Mouse (Mus musculus) liver, embryonic 11.5 days (tissue): ENCODE results near the gene Slc46a2. TPM values are rescaled to one million over a fixed set of nuclear protein-coding genes. Genes with fewer than 3 reads are reported as not detected.

Experiments
- ATAC-seq: fragments of 200-750 bp; cut with Nextera tagmentation; replicated peaks from 2 replicates; pipeline ENCODE4 v1.8.0; 2017; ENCODE audit warnings: moderate number of reproducible peaks, mild to moderate bottlenecking, moderate TSS enrichment, moderate library complexity; ENCODE audit not compliant: low FRiP score
- DNase-seq: peaks from one replicate; pipeline ENCODE4 v3.0.0-alpha.2; 2017; ENCODE audit warnings: low spot score
- H3K27ac ChIP-seq: fragments of 300-500 bp; sonication (generic); 2 replicates; pipeline ENCODE4 v1.5.1; 2014; ENCODE audit warnings: mild to moderate bottlenecking, low read depth, low read length, control low read depth
- H3K27me3 ChIP-seq: fragments of 300-500 bp; sonication (generic); replicated peaks from 2 replicates; pipeline ENCODE4 v1.6.1; 2014; ENCODE audit warnings: low read length, mixed read lengths; ENCODE audit not compliant: control insufficient read depth, insufficient read depth
- H3K36me3 ChIP-seq: fragments of 300-500 bp; sonication (generic); 2 replicates; pipeline ENCODE4 v1.6.1; 2014; ENCODE audit warnings: mild to moderate bottlenecking, low read length, moderate library complexity, mixed read lengths; ENCODE audit not compliant: control insufficient read depth, insufficient read depth
- H3K4me1 ChIP-seq: fragments of 300-500 bp; sonication (generic); replicated peaks from 2 replicates; pipeline ENCODE4 v1.6.1; 2014; ENCODE audit warnings: low read length, mixed read lengths; ENCODE audit not compliant: control insufficient read depth, insufficient read depth
- H3K4me2 ChIP-seq: fragments of 300-500 bp; sonication (generic); 2 replicates; pipeline ENCODE4 v1.6.1; 2014; ENCODE audit warnings: mild to moderate bottlenecking, control low read depth, moderate library complexity
- H3K4me3 ChIP-seq: fragments of 300-500 bp; sonication (generic); 2 replicates; pipeline ENCODE4 v1.5.1; 2014; ENCODE audit warnings: low read depth, low read length, control low read depth
- H3K9ac ChIP-seq: fragments of 300-500 bp; sonication (generic); 2 replicates; pipeline ENCODE4 v1.6.1; 2014; ENCODE audit warnings: low read depth, low read length, control low read depth
- H3K9me3 ChIP-seq: fragments of 300-500 bp; sonication (generic); 2 replicates; pipeline ENCODE4 v1.6.1; 2016; ENCODE audit warnings: low read length, inconsistent platforms, mixed read lengths; ENCODE audit not compliant: control insufficient read depth
- WGBS: fragments of 180-500 bp; shearing (Covaris S2); extraction: QIAGEN DNeasy Blood & Tissue Kit; methylation state at CpG from one replicate; pipeline ENCODE4 v1.1.7; 2014; 5-methylcytosine and 5-hydroxymethylcytosine counted together
- polyA plus RNA-seq: library from polyadenylated mRNA; unstranded; fragments of >200 nt; fragmentation: Nextera tagmentation; extraction: Ambion mirVana; gene quantifications from 2 replicates; pipeline ENCODE4 v1.2.1, GENCODE M21; 2014

The Slc46a2 gene
- polyA plus RNA-seq, 1 experiment from 2014 or later, result not detected

GRCm38 (mm10) chr4:59884136-59884696 is 30.6 kb downstream of the Slc46a2 start:
- H3K4me2 ChIP-seq, result no peak overlapping the region
- ATAC-seq, result peak; percentile 86
- peaks cover 8% of the 10 kb centered on the region for H3K4me1 ChIP-seq
- peaks cover 6% of the 10 kb centered on the region for H3K36me3 ChIP-seq
- DNase-seq, result no peak
- no peak overlapping the region for H3K27ac ChIP-seq
- H3K9ac ChIP-seq, result no peak overlapping the region
- H3K4me3 ChIP-seq, result no peak overlapping the region
- no peaks in the 10 kb centered on the region for H3K9me3 ChIP-seq
- no peaks in the 10 kb centered on the region for H3K27me3 ChIP-seq
- WGBS, result 62% methylated on average over 6 of the region's 6 CpGs

GRCm38 (mm10) chr4:59881210-59881609 is 33.6 kb downstream of the Slc46a2 start:
- Histone ChIP-seq H3K9ac (no peak overlapping the region), H3K4me3 (no peak overlapping the region), H3K27ac (no peak overlapping the region), H3K4me2 (no peak overlapping the region), H3K4me1 (peaks cover 8% of the 10 kb centered on the region), H3K27me3 (no peaks in the 10 kb centered on the region), H3K9me3 (no peaks in the 10 kb centered on the region), H3K36me3 (peaks cover 6% of the 10 kb centered on the region)
- ATAC-seq (no peak), DNase-seq (no peak)
- 79% methylated on average over 2 of the region's 2 CpGs for WGBS

GRCm38 (mm10) chr4:59880725-59881124 is 34.1 kb downstream of the Slc46a2 start:
- Histone ChIP-seq H3K36me3 (peaks cover 6% of the 10 kb centered on the region), H3K27ac (no peak overlapping the region), H3K4me2 (no peak overlapping the region), H3K4me1 (peaks cover 8% of the 10 kb centered on the region), H3K27me3 (no peaks in the 10 kb centered on the region), H3K9me3 (no peaks in the 10 kb centered on the region), H3K9ac (no peak overlapping the region), H3K4me3 (no peak overlapping the region)
- no peak for DNase-seq
- no peak for ATAC-seq
- WGBS, result 88% methylated on average over 5 of the region's 5 CpGs

GRCm38 (mm10) chr4:59879444-59879843 is 35.4 kb downstream of the Slc46a2 start:
- H3K9me3 ChIP-seq, result no peaks in the 10 kb centered on the region
- H3K27ac ChIP-seq, result no peak overlapping the region
- no peak for DNase-seq
- no peak for ATAC-seq
- peaks cover 4% of the 10 kb centered on the region for H3K4me1 ChIP-seq
- no peaks in the 10 kb centered on the region for H3K27me3 ChIP-seq
- no peak overlapping the region for H3K4me2 ChIP-seq
- H3K36me3 ChIP-seq, result peaks cover 2% of the 10 kb centered on the region; the same call in 1 of the 2 replicates
- 84% methylated on average over 3 of the region's 3 CpGs for WGBS
- no peak overlapping the region for H3K4me3 ChIP-seq
- no peak overlapping the region for H3K9ac ChIP-seq

GRCm38 (mm10) chr4:59878595-59878994 is 36.3 kb downstream of the Slc46a2 start:
- Histone ChIP-seq H3K36me3 (peaks cover 2% of the 10 kb centered on the region; the same call in 1 of the 2 replicates), H3K27me3 (no peaks in the 10 kb centered on the region), H3K4me1 (no peaks in the 10 kb centered on the region; the same call in 1 of the 2 replicates), H3K9ac (no peak overlapping the region), H3K4me2 (no peak overlapping the region), H3K27ac (no peak overlapping the region), H3K4me3 (no peak overlapping the region), H3K9me3 (no peaks in the 10 kb centered on the region)
- DNase-seq (no peak), ATAC-seq (no peak)
- WGBS, result 82% methylated on average over 8 of the region's 8 CpGs

GRCm38 (mm10) chr4:59877025-59877424 is 37.8 kb downstream of the Slc46a2 start:
- Histone ChIP-seq H3K4me3 (no peak overlapping the region), H3K27me3 (no peaks in the 10 kb centered on the region), H3K9ac (no peak overlapping the region), H3K27ac (no peak overlapping the region), H3K36me3 (no peaks in the 10 kb centered on the region; the same call in 1 of the 2 replicates), H3K9me3 (no peaks in the 10 kb centered on the region), H3K4me1 (peaks cover 6% of the 10 kb centered on the region), H3K4me2 (no peak overlapping the region)
- DNase-seq (no peak), ATAC-seq (no peak)
- 92% methylated on average over 2 of the region's 2 CpGs for WGBS

GRCm38 (mm10) chr4:59876570-59876969 is 38.3 kb downstream of the Slc46a2 start:
- WGBS, result 90% methylated on average over 6 of the region's 6 CpGs
- ATAC-seq (no peak), DNase-seq (no peak)
- H3K4me3 ChIP-seq, result no peak overlapping the region
- no peak overlapping the region for H3K9ac ChIP-seq
- no peaks in the 10 kb centered on the region for H3K9me3 ChIP-seq
- H3K27ac ChIP-seq, result no peak overlapping the region
- H3K36me3 ChIP-seq, result no peaks in the 10 kb centered on the region; the same call in 1 of the 2 replicates
- peaks cover 6% of the 10 kb centered on the region for H3K4me1 ChIP-seq
- no peak overlapping the region for H3K4me2 ChIP-seq
- no peaks in the 10 kb centered on the region for H3K27me3 ChIP-seq

- Histone ChIP-seq H3K36me3 (no peaks in the 10 kb centered on the region), H3K9me3 (no peaks in the 10 kb centered on the region), H3K4me3 (no peak overlapping the region), H3K4me1 (peaks cover 6% of the 10 kb centered on the region), H3K27ac (no peak overlapping the region), H3K4me2 (no peak overlapping the region), H3K9ac (no peak overlapping the region), H3K27me3 (no peaks in the 10 kb centered on the region)
- DNase-seq (no peak), ATAC-seq (no peak)
- WGBS, result 43% methylated on average over 5 of the region's 5 CpGs
Observed at GRCm38 (mm10) chr4:59873830-59874229, 41.0 kb downstream of the Slc46a2 start.

GRCm38 (mm10) chr4:59873240-59873639 is 41.6 kb downstream of the Slc46a2 start:
- Histone ChIP-seq H3K4me2 (no peak overlapping the region), H3K9ac (no peak overlapping the region), H3K27ac (no peak overlapping the region), H3K4me3 (no peak overlapping the region), H3K4me1 (peaks cover 6% of the 10 kb centered on the region), H3K9me3 (no peaks in the 10 kb centered on the region), H3K27me3 (no peaks in the 10 kb centered on the region), H3K36me3 (no peaks in the 10 kb centered on the region)
- WGBS, result 36% methylated on average over 6 of the region's 6 CpGs
- ATAC-seq (no peak), DNase-seq (no peak)
